Comparison of ENCODE assay signal across 13 mouse cellular contexts in genomic region chr8:108935834-108936694, GRCm38 (mm10).
DNase-seq lines count a peak whose midpoint lies in the region; ATAC-seq and TF ChIP-seq lines count a peak whose summit lies in the region.
"Had no signal": no experiment of that assay in that cellular context is flagged by ENCODE, and none has a peak within 500 bp of the region (broad histone marks: within the 10 kb centered on the region; RNA-seq: fewer than 3 reads in every experiment).

No protein-coding gene starts in this region.

- no peak overlapping the region for H3K9ac ChIP-seq in hindbrain, embryonic 15.5 days
- no peak overlapping the region for H3K9ac ChIP-seq in hindbrain, postnatal 0 days (replicated peaks; ENCODE audit: low read length)
- no peak overlapping the region for H3K9ac ChIP-seq in embryonic facial prominence, embryonic 15.5 days
- no peak overlapping the region for H3K9ac ChIP-seq in midbrain, embryonic 15.5 days
- no peak overlapping the region for H3K9ac ChIP-seq in liver, embryonic 11.5 days (ENCODE audit: low read depth, low read length)
- H3K9ac ChIP-seq: embryonic facial prominence, embryonic 12.5 days; neural tube, embryonic 12.5 days had no signal

- H3K27me3 ChIP-seq in hindbrain, embryonic 15.5 days: no peaks in the 10 kb centered on the region
- H3K27me3 ChIP-seq in hindbrain, postnatal 0 days (ENCODE audit: insufficient read depth, low read length): no peaks in the 10 kb centered on the region
- H3K27me3 ChIP-seq in embryonic facial prominence, embryonic 15.5 days: no peaks in the 10 kb centered on the region
- H3K27me3 ChIP-seq in midbrain, embryonic 15.5 days (replicated peaks): no peaks in the 10 kb centered on the region
- no peaks in the 10 kb centered on the region for H3K27me3 ChIP-seq in liver, embryonic 11.5 days (replicated peaks; ENCODE audit: control insufficient read depth, insufficient read depth, low read length)
- H3K27me3 ChIP-seq: embryonic facial prominence, embryonic 12.5 days; neural tube, embryonic 12.5 days had no signal

- H3K36me3 ChIP-seq in hindbrain, embryonic 15.5 days: 0 out of 2 replicates have a peak, but pooled peaks cover 2% of the 10 kb centered on the region
- no peaks in the 10 kb centered on the region for H3K36me3 ChIP-seq in hindbrain, postnatal 0 days (ENCODE audit: insufficient read depth, low read length)
- peaks cover 15% of the 10 kb centered on the region; the same call in 1 of the 2 replicates for H3K36me3 ChIP-seq in embryonic facial prominence, embryonic 15.5 days
- H3K36me3 ChIP-seq in midbrain, embryonic 15.5 days (replicated peaks): peaks cover 11% of the 10 kb centered on the region; the same call in 1 of the 2 replicates
- H3K36me3 ChIP-seq in liver, embryonic 11.5 days (ENCODE audit: control insufficient read depth, insufficient read depth, low read length): no peaks in the 10 kb centered on the region; the same call in 1 of the 2 replicates

- H3K4me1 ChIP-seq in hindbrain, embryonic 15.5 days (replicated peaks): peaks cover 28% of the 10 kb centered on the region
- H3K4me1 ChIP-seq in hindbrain, postnatal 0 days (ENCODE audit: insufficient read depth, low read length): 0 out of 2 replicates have a peak, but pooled peaks cover 3% of the 10 kb centered on the region
- peaks cover 15% of the 10 kb centered on the region for H3K4me1 ChIP-seq in embryonic facial prominence, embryonic 15.5 days
- peaks cover 45% of the 10 kb centered on the region for H3K4me1 ChIP-seq in midbrain, embryonic 15.5 days
- peaks cover 4% of the 10 kb centered on the region for H3K4me1 ChIP-seq in liver, embryonic 11.5 days (replicated peaks; ENCODE audit: control insufficient read depth, insufficient read depth, low read length)
- H3K4me1 ChIP-seq: embryonic facial prominence, embryonic 12.5 days had no signal

- no peak for TF ChIP-seq CTCF in hindbrain, postnatal 0 days (IDR thresholded peaks at IDR 0.05; ENCODE audit: low read depth)

- H3K4me2 ChIP-seq in hindbrain, embryonic 15.5 days: no peak overlapping the region
- no peak overlapping the region for H3K4me2 ChIP-seq in hindbrain, postnatal 0 days (ENCODE audit: low read depth, low read length)
- no peak overlapping the region for H3K4me2 ChIP-seq in embryonic facial prominence, embryonic 15.5 days (replicated peaks)
- no peak overlapping the region for H3K4me2 ChIP-seq in midbrain, embryonic 15.5 days
- no peak overlapping the region for H3K4me2 ChIP-seq in liver, embryonic 11.5 days
- H3K4me2 ChIP-seq: embryonic facial prominence, embryonic 12.5 days; neural tube, embryonic 12.5 days had no signal

- 75% methylated on average over 18 of the region's 18 CpGs for WGBS in hindbrain, embryonic 15.5 days
- WGBS in hindbrain, postnatal 0 days: 68% methylated on average over 18 of the region's 18 CpGs
- 65% methylated on average over 18 of the region's 18 CpGs for WGBS in embryonic facial prominence, embryonic 15.5 days
- 68% methylated on average over 18 of the region's 18 CpGs for WGBS in midbrain, embryonic 15.5 days
- WGBS in liver, embryonic 11.5 days: 64% methylated on average over 18 of the region's 18 CpGs

- DNase-seq in hindbrain, postnatal 0 days (ENCODE audit: low spot score): no peak
- DNase-seq in MEL-GATA-1-ER (ENCODE audit: extremely low read depth, low read depth): peak; percentile 13
- DNase-seq in liver, embryonic 11.5 days (ENCODE audit: low spot score): no peak
- DNase-seq in retina, embryonic 14.5 days (ENCODE audit: low spot score): no peak
- DNase-seq: adrenal gland, postnatal 10 days; lung, adult 2 months; thymus, postnatal 14 days had no signal

- H3K4me3 ChIP-seq in hindbrain, embryonic 15.5 days: no peak overlapping the region
- no peak overlapping the region for H3K4me3 ChIP-seq in hindbrain, postnatal 0 days (ENCODE audit: low read length)
- H3K4me3 ChIP-seq in embryonic facial prominence, embryonic 15.5 days (replicated peaks): no peak overlapping the region
- no peak overlapping the region for H3K4me3 ChIP-seq in midbrain, embryonic 15.5 days
- H3K4me3 ChIP-seq in liver, embryonic 11.5 days (ENCODE audit: low read depth, low read length): no peak overlapping the region
- H3K4me3 ChIP-seq: embryonic facial prominence, embryonic 12.5 days; neural tube, embryonic 12.5 days had no signal

- H3K27ac ChIP-seq in hindbrain, embryonic 15.5 days (replicated peaks): peak overlapping the region; percentile 28
- no peak overlapping the region for H3K27ac ChIP-seq in hindbrain, postnatal 0 days
- H3K27ac ChIP-seq in embryonic facial prominence, embryonic 15.5 days (replicated peaks): peak overlapping the region; percentile 48; the same call in 1 of the 2 replicates
- peak overlapping the region; percentile 81 for H3K27ac ChIP-seq in midbrain, embryonic 15.5 days
- no peak overlapping the region for H3K27ac ChIP-seq in liver, embryonic 11.5 days (ENCODE audit: low read depth, low read length)
- H3K27ac ChIP-seq: embryonic facial prominence, embryonic 12.5 days; neural tube, embryonic 12.5 days had no signal

- no peak for ATAC-seq in hindbrain, embryonic 15.5 days (ENCODE audit: low FRiP score, low read depth)
- no peak for ATAC-seq in hindbrain, postnatal 0 days
- ATAC-seq in embryonic facial prominence, embryonic 15.5 days (ENCODE audit: insufficient number of reproducible peaks, low FRiP score, low TSS enrichment, low read depth): no peak
- no peak for ATAC-seq in midbrain, embryonic 15.5 days (replicated peaks)
- no peak for ATAC-seq in liver, embryonic 11.5 days (replicated peaks; ENCODE audit: low FRiP score)
- ATAC-seq: inflammation-experienced regulatory T-cells, adult 6 months had no signal

- H3K9me3 ChIP-seq in hindbrain, embryonic 15.5 days: no peaks in the 10 kb centered on the region
- H3K9me3 ChIP-seq in hindbrain, postnatal 0 days (ENCODE audit: low read length): no peaks in the 10 kb centered on the region
- H3K9me3 ChIP-seq in embryonic facial prominence, embryonic 15.5 days (replicated peaks): no peaks in the 10 kb centered on the region
- H3K9me3 ChIP-seq in midbrain, embryonic 15.5 days: no peaks in the 10 kb centered on the region
- H3K9me3 ChIP-seq in liver, embryonic 11.5 days (ENCODE audit: control insufficient read depth, low read length): no peaks in the 10 kb centered on the region
- H3K9me3 ChIP-seq: embryonic facial prominence, embryonic 12.5 days; neural tube, embryonic 12.5 days had no signal

Comparison
In these comparisons a context has a peak if more than half of its experiments do, and no peak if none do; other contexts are left out.
1. H3K27ac ChIP-seq: peak in hindbrain, embryonic 15.5 days (single experiment), embryonic facial prominence, embryonic 15.5 days (single experiment) and midbrain, embryonic 15.5 days (single experiment); none in hindbrain, postnatal 0 days (single experiment) and liver, embryonic 11.5 days (single experiment).